Mouse (Mus musculus): ENCODE measurements around the gene Gm21854. TPM values are rescaled to one million over a fixed set of nuclear protein-coding genes. Genes with fewer than 3 reads are reported as not detected.
"Not testable (repeated sequence)": the region's sequence is repeated elsewhere in the genome, so short reads cannot be mapped to it uniquely, and the experiment has no call there.

Gene Gm21854
- not detected in 2 replicates for polyA plus RNA-seq (2014; fragmentation: Nextera tagmentation; extraction: Ambion mirVana)

GRCm38 (mm10) chrY:5656686-5657085, at the start of gene Gm21854:
Gene Gm21854, plus strand, starts transcription at chrY:5656986.
- H3K36me3 ChIP-seq (ENCODE audit: control insufficient read depth, insufficient read depth, low read length); H3K27ac ChIP-seq (replicated peaks; ENCODE audit: low read depth, low read length); ATAC-seq (ENCODE audit: low read depth): not testable (repeated sequence)

More at GRCm38 (mm10) chrY:5656686-5657085, at the start of gene Gm21854:
- H3K27me3 ChIP-seq (replicated peaks; ENCODE audit: control insufficient read depth, insufficient read depth, low read length); H3K4me3 ChIP-seq (ENCODE audit: low read depth, low read length); H3K9me3 ChIP-seq (ENCODE audit: control insufficient read depth, low read length); DNase-seq (ENCODE audit: low spot score); H3K4me1 ChIP-seq (ENCODE audit: control insufficient read depth, insufficient read depth, low read length); H3K4me2 ChIP-seq (ENCODE audit: low read depth, low read length); H3K9ac ChIP-seq (ENCODE audit: low read depth, low read length): not testable (repeated sequence)

Other genes with a start within 250 kb of the Gm21854 start
- gene Gm20914, start 69.0 kb downstream of the Gm21854 start, polyA plus RNA-seq (2014; fragmentation: Nextera tagmentation; extraction: Ambion mirVana), result not detected in 2 replicates
- not detected in 2 replicates for gene Gm28171, start 136.4 kb downstream of the Gm21854 start, polyA plus RNA-seq (2014; fragmentation: Nextera tagmentation; extraction: Ambion mirVana)

All from embryonic facial prominence, embryonic 14.5 days (tissue).